Mouse (Mus musculus) layer of hippocampus, adult 9-11 months (tissue): ENCODE measurements around the gene Mcoln2.

Experiments
- DNase-seq: peaks from one replicate; pipeline ENCODE4 v3.0.0; 2022

The Mcoln2 gene

DNA sequence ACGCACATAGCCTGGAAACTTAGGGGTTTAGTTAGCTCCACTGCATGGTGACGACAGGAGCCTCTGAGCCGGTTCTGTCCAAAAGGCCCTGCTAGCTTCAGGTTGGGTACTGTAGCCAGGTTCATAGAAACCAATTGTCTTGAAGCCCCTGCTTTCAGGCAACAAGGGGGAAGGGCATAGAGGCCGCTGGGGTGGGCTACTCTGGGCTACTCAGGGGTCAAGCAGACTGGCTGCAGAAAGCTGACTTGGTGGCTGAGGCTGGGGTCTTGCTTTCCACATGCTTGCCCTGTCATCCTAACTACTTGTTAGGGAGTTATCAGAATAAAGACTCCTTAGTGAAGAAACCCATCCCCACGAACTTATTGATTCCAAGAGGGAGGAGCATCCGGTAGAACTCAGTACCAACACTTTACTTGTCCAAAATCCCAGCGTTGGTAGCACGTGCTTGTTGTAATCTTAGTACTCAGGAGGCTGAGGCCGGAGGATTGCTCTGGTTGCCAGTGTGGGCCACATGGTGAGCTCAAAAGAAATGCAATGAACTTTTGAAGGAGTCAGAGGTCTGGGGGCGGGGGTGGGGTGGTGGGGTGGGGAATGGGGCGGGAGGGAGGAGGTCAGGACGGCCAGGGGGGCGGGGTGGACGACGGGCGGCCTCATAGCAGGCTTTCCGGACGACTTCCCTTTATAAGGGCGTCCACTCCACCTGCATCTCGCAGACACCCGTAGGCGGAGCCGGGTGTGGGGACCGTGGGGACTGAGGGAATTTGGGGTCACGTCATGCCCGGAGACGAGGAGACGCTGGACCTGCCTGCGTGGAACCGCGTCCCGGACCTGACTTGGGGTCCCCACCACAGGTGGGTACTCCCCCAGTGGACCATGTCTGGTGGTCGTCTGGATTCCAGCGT, at the start of gene Mcoln2:
Gene Mcoln2 (plus strand): TSS at position 678 of the 902 bp plus-strand sequence.
- no peak for DNase-seq

- no peak for DNase-seq
These were observed 49.7 kb upstream of the Mcoln2 start for GRCm38 (mm10) chr3:146099925-146100324.

GRCm38 (mm10) chr3:146102049-146102448, 47.6 kb upstream of the Mcoln2 start:
- no peak for DNase-seq

GRCm38 (mm10) chr3:146107116-146107849, 42.4 kb upstream of the Mcoln2 start:
- no peak for DNase-seq

DNA sequence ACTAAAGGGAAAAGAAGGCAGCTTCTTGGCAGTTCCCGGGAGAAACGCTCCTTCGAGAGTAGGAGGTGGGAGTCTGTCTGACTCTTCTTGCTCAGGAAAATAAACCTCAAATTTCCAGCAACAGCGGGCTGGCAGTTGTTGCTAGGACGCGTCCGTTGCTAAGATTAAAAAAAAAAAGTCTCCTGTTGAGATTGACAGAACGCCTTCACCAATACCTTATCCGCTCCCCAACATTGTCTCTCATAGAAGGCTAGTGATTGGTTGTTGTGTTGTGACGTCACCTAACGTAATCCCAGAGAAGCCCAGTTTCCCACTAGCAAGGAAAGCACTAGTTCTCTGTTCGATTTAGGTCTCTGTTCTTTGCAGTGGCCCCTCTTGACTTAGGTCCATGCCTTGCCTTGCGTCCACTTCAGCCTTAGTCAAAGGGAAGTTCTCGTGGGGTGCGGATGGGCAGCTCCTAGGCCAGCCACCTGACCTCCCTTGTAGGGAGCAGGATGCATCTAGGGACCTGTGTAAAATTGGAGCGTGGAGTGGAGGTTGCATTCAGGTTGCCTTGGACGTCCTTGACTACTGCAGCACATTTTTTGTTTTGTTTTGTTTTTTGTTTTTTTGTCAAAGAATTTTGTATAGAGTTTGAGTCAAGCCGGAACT, 41.6 kb upstream of the Mcoln2 start, which contains the start of gene Wdr63:
Gene Wdr63 (minus strand): TSS at position 210 of the 651 bp plus-strand sequence.
- DNase-seq: peak; percentile 86

GRCm38 (mm10) chr3:146108945-146109344, 40.7 kb upstream of the Mcoln2 start:
- no peak for DNase-seq

DNA sequence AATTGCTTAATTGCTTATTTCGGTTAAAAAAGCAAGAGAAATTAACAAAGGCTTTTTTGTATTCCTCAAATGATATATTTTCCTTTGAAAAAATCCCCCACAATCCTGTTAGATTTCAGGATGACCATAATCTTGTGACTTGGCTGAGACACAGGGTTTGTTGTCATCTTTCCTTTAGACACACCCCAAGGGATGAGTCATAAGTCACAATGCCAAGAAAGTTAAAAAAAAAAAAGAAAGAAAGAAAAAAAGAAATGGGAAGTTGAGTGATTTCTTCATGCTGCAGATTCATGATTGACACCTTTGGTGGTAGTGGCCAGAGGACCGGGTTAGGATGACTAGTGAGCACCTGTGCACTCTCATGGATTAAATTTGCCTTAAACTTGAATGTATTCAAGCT, 39.3 kb upstream of the Mcoln2 start:
- no peak for DNase-seq

DNA sequence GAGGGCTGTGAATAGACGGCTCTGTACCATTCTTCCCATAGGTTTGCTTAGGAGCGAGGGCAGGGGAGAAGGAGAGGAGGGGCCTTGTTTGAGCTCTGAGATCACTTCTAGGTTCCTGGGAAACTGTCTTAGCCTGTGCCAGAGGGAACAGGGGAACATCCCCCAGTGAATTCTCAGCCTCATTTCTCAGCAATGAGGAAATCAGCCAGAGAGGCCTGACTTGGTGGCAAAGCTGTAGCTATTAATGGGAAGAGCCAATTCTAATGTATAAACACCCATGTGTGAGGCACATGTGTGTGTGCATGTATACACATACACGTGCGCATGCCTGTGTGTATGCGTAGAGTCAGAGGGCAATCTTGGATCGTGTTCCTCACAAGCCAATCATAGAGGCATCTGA, 38.7 kb upstream of the Mcoln2 start:
- DNase-seq: no peak

DNA sequence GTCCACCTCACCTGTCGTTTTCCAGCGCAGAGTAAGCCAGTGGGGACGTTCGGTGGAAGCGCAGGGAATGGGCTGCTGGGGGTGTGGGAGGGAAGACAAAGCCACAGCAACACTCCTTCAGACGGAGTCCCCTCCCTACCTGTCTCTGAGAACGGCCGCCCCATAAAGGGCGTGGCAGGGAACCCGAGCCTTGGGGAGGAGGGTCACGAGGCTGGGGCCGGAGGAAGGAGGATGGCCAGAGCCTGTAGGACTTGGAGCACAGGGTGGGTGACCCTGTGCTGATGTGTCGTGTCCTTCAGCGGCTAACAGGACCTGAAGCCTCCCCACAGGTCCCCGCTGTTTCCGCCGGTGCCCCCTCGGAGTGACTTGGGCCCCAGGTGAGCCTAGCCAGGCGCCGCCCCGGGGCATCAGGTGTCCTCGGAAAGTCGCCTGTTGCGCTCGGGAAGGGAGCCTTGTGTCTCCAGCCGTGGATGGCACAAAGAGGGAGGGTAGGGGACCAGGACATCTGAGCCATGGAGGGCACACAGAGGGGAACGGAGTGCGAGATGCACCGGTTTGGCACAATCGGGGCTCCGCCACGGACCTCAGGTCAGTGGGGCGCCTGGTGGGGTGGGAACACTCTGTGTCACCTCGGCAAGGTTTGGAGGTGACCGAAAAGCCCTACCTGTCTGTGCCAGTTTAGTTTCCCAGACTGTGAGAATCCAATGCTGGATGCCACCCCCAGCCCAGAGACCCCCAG, 32.2 kb upstream of the Mcoln2 start, which contains the start of gene Mcoln3:
Gene Mcoln3 (plus strand): TSS at position 193 of the 739 bp plus-strand sequence.
- DNase-seq: no peak

DNA sequence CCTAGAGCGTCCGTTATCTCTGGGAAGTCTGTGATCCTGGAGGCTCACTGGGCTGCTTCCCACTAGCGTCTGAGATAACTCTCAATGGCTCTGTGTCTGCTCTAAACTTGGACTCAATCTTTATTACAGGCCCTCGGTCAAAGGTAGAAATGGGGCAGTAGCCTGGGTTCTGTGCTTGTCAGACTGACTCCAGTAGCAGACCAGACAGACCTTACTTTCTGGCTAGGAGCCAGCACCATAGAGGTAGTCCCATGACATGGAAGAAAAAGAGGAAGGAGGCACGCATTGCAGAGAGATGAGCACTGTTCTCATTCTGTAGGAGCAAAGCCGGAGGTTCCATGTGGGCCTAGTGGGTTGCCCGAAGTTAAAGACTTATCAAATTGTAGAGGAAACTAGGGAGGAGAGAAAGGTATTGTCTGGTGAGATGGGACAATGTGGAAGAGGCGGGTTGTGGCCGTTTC, 31.6 kb upstream of the Mcoln2 start:
- no peak for DNase-seq

DNA sequence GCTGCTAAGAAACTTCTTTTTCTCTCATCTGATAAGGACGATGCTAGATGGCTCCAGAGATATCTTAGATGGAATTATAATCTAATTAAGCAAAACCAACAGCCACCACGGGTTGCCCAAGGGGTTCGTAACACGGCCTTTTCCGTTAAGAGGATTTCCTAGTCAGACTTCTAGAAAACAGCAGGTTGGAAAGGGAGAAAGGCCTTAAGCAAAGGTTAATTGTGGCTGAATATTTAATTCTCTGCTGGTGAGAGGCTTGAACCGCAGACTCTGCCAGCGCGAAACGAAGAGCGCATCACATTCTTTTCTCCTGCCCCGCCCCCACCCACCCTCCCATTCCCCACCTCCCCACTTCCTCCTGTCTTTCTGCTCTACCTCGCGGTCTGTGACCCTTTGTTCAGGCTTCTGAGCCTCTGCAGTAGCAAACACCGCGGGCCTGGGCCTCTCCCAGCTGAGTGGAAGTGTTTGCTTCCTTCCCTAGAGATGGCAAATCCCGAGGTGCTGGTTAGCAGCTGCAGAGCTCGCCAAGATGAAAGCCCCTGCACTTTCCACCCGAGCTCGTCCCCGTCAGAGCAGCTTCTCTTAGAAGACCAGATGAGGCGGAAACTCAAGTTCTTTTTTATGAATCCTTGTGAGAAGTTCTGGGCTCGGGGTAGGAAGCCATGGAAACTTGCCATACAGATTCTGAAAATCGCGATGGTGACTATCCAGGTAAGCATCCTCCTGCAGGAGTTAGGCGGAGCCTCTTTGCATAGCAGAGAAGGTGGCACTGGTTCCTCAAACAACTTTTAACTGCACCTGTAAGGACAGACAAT, 28.1 kb upstream of the Mcoln2 start:
- DNase-seq: no peak

DNA sequence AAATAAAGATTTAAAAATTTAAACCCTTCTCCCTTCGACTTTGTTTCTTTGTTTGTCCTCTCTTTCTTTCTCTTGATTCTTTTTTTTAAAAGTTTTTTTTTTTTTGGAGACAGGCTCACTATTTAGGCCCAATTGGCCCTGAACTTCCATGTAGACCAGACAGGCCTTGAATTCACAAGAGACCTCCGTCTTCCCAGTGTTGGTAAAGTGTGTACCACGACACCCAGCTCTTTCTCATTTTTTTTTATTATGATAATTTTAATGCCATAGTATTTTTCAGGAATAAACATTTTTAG, 27.6 kb upstream of the Mcoln2 start:
- no peak for DNase-seq

DNA sequence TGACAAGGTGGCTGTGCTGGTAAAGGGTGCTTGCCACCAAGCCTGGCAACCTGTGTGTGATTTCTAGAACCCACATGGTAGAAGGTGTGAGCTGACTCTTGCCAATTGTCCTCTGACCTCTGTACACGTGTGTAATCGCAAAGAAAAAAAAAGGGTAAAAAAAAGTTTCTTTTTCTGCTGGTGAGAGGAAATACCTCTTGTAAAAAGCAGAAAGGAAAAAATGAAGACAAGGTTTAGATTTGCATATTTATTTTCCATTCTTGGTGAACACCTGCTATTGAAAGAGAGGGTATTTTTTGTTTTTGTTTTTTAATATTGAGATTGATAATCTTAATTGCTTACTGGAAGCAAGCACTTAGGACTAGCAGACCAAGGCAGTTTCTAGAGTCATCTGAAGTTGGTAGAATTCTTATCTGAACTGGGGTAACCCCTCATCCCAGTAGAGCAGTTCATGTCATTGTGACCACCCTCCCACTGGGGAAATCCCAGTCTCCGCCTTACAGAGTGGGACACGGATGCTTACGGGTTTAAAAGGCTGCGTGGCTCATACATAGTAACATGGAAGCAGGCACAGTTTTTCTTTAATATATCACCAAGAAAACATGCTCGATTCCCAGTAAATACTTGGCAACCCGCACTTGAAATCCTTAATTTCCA, 26.7 kb upstream of the Mcoln2 start:
- DNase-seq: no peak

- DNase-seq: no peak
These were observed 26.2 kb upstream of the Mcoln2 start for GRCm38 (mm10) chr3:146123464-146123825.

- no peak for DNase-seq
These were observed 22.4 kb upstream of the Mcoln2 start for GRCm38 (mm10) chr3:146127205-146127604.

DNA sequence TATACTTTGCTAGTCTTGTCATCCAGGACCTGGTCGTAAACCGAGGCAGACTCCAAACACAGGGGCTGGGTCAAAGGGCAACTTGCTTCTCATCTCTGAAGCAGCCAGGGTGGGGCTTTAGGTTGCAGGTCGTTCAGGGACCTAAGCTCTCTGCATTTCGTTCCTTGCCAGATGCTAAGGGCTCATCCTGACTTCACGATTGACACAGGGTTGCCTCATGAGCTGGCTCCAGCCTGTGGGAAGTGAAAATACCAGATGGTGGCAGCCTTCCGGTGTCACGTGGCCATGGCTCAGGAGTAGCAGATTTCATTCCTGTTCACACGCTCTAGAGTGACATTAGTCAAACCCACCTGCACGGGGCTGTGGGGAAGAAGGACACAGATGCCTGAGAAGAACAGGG, 14.8 kb upstream of the Mcoln2 start:
- DNase-seq: peak; percentile 18

- no peak for DNase-seq
These were observed 14.2 kb upstream of the Mcoln2 start for GRCm38 (mm10) chr3:146135417-146135816.

DNA sequence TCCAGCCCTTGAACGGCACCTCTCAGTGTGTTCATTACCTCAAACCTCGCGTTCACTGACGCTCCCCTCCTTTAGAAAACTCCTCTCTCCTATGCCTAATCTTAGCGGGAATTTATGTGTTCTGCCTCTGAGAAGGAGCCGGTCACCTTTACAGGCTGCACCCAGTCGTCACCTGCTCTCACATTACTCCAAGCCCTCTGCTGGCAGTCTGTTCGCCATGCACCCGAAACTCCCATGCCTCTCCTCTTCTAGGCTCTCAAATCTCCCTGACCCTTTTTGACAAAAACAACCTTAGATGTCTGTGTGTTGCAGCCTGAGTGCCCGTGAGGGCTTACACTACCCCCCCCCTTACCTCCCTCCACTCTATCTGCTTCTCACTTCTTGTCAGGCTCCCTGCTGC, 13.2 kb upstream of the Mcoln2 start:
- no peak for DNase-seq

DNA sequence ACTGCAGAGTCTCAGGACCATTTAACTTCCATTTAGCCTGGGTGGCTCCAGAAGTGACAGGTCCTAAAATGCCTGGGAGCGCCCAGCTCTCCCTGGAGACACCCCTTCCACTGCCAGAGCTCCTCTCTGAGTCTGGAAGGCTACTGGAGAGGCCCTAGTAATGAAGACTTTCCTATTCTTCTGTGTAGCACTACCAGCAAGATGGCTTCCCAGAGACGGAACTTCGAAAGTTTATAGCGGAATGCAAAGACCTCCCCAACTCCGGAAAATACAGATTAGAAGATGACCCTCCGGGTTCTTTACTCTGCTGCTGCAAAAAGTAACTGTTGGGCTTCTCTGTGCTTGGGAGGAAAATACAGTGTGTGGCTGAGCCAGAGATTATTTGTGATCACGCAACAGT, 9.4 kb upstream of the Mcoln2 start:
- no peak for DNase-seq

DNA sequence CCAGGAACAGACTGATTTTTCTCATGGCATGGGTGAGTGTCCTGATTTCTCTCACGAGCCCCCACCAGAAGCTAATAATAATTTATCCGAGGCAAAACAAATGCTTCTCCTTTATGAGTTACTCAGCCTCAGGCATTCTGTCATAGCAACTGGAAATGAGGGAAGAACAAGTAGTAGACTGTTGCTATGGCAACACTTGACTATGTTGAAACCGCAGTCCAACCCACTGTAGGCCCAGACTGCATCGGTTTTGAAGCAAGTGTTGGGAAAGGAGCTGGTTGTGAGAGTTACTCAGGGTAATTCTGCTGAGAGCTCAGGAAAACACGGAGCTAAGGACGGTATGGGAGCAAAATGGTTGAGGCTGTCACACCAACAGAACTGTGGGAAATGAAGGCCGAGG, 7.1 kb upstream of the Mcoln2 start:
- no peak for DNase-seq

DNA sequence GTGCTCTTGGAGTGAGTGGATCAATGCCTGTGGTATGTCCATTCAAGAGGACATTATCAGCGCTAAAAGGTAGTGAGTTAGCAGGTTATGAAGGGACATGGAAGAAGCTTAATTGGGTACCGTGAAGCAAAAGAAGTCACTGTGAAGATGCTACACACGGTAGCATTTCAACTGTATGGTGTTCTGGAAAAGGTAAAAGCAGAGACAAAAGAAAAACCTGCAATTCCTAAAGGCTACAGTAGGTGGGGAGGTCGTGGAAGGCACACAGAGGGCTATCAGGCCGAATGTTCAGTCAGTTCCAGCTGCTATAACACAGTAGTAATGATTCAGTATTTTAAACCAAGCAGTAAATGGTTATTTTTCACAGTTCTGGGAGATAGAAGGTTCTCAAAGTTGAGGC, 4.1 kb upstream of the Mcoln2 start:
- DNase-seq: no peak
